Mouse (Mus musculus) right cerebral cortex, postnatal 25 days (tissue): ENCODE measurements around the gene Tmem202.
A peak's percentile ranks its signal among the peaks of the same experiment; 100 is the strongest.

Source experiments
- DNase-seq: peaks from one replicate; pipeline ENCODE4 v3.0.0; 2022

Tmem202 gene

DNA sequence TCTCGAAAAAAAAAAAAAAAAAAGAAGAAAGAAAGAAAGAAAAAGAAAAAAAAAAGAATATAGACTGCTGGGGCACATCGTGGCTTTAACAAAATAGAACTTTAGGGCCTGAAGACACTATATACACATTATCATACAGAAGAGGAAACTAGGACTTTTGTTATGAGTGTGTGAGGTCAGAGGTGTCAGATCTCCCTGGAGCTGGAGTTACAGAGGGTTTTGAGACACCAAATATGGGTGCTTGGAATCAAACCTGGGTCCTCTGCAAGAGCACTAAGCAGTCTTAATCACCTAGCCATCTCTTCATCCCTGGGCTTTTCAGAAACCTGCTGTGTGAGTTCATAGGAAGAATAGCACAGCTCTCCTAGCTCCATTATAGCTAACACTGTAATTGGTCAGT is 6.2 kb downstream of the Tmem202 start:
- no peak for DNase-seq

DNA sequence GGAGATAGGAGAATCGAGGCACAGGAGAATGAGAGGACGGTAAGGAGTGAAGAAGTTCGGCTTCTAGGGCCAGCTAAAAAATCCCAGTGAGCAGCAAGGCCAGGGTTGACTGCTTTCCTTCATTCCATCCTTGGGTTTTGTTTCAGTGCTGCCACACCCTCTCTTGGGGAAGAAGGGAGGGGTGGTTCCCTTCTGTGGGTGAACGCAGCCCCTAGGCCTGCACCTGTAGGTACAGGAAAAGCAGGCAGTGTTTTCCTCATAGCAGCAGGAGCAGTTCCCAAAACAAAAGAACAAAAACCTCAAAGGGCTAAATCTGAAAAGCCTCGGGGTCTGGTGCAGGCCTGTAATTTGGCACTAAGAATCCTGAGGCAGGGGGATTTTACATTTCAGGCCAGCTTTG is 8.0 kb downstream of the Tmem202 start:
- DNase-seq: no peak

DNA sequence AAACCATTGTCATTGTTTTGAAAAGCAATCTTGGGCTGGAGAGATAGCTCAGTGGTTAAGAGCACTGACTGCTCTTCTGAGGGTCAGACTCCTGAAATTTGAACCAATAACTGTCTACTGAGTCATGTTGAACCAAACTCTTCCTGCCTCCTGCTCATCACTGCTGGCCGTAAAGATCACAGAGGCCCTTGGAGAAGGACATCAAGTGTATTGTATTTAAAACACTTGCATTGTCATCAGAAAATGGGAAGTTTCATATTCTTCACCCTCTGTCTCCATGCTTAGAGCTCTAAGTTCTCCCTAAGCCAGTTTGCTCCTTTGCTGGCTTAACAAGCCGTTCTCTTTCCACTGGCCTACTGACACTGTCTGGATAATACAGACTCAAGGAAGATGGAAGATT is 11.4 kb downstream of the Tmem202 start:
- no peak for DNase-seq

DNA sequence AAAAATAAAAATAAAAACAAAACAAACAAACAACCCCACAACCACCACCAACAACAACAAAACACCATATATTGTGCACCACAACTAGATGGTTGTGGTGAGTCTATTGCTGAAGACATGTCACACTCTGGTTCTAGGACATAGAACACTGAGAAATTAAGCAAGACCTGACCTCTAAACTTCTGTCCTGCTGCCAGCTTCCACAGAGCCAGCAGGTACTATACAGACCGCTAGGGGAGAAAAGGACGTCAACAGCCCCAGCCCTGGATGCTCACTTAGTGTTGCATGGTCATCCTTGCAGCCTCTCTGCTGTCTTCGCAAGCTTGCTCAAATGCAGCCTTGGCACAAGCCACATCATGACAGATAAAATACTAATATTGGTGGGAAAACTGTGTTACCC is 12.1 kb downstream of the Tmem202 start:
- no peak for DNase-seq

DNA sequence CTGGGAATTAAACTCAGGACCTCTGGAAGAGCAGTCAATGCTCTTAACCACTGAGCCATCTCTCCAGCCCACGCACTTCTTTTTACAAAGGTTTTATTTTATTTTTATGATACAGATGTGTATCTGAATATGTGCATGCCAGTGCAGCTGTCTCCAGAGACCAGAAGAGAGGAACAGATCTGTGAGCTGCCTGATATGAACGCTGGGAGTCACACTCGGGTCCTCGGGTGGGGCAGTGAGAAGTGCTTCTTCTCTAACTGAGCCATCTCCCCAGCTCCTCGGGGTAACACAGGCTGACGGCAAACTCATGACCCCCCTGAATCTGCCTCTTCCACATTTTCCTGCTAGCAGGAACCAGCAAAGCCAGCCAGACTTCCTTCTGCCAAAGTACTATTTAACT is 12.9 kb downstream of the Tmem202 start:
- DNase-seq: no peak

DNA sequence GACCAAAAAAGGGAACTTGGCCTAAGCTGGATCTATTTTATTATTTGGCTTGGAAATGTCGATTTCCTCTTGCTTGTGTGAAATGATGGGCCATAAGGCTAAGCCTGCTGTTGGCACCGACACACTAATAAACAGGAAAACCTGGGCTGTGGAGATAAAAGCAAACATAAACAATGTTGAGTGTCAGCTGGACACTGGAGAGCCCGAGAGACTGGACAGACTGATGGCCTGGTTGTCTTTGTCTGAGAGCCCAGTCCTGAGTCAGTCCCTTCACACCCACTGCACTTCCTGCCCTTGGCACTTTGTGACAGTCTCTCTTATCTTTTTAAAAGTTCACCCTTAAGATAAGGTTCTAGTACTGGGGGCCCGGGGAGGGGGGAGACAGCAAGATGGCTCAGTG is 16.7 kb downstream of the Tmem202 start:
- DNase-seq: no peak

DNA sequence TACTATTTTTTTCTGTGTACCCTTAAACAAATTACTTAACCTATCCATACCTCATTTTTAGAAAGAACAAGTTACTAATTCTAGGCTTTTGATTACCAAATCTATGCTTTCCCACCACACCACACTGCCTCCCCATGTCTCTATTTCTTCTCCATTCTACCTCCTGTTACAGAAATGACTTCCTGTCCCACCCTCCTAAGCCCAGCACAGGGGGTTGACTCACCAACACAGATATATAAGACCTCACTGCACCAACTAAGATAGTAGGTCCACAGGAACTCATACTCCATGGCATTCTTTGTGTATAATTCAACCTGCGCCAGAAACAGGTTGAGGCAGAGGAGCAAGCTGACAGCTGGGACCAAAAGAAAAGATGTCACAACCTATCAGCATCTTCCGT is 20.3 kb downstream of the Tmem202 start:
- no peak for DNase-seq

DNA sequence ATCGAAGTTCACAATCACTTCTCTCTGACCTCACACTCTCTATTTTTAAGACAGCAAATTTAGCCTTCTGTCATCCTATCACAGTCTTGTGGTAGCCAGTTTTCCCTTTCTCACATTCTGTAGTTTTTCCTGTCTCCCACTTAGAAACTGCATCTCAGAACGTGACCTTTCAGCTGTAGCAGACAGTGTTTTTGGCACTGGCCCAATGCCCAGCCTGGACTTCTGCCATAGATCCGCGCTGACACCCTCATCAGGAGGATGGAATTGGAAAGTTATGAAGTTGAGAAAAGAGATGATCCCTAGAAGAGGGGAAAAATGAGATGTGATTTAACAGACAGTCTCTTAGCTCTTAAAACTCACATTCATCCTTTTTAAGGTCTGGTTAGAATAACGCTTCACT is 20.7 kb downstream of the Tmem202 start:
- no peak for DNase-seq

DNA sequence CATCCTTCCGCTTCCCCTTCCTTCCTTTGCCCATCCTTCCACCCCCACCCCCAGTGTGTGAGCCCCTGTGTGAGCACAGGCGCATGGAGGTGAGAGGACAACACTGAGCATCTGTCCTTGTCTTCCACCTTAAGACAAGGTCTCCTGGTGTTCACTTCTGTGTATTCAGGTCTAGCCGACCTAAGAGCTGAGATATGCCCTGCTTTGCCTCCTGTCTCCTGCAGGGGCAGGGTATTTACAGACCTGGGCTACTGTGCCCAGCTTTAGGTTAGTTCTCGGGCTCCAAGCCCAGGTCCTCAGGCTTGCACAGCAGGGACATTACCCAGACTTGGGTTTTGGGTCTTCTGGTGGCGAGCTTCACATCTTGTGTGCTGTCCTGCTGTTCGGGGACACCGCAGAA is 22.5 kb downstream of the Tmem202 start:
- no peak for DNase-seq

DNA sequence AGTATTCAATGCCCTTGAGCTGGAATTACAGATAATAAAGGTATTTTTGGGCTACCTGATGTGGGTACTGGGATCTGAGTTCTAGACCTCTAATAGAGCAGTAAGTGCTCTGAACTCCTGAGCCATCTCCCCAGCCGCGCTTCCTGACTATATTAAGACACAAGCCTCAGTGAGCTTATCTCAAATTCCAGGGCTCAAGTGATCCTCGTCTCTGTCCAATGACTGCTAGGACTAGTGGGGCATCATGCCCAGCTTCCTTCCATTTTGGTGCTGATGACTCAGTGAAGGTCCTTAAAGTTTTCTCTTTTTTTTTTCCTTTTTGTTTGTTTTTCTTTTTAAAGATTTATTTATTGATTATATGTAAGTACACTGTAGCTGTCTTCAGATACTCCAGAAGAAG is 24.6 kb downstream of the Tmem202 start:
- no peak for DNase-seq

DNA sequence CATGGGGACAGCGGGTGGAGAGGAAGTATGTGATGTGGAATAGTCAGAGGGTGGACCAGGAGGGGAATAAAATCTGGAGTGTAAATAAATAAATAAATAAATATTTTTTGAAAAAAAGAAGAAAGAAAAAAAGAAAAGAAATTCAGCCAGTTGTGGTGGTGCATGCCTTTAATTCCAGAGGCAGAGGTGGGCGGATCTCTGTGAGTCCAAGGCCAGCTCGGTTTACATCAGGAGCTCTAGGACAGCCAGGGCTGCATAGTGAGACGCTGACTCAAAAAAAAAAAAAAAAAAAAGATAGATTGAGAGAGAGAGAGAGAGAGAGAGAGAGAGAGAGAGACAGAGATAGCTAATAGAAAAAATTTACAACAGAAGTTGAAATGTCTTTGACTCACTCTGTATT is 27.3 kb downstream of the Tmem202 start:
- DNase-seq: no peak

DNA sequence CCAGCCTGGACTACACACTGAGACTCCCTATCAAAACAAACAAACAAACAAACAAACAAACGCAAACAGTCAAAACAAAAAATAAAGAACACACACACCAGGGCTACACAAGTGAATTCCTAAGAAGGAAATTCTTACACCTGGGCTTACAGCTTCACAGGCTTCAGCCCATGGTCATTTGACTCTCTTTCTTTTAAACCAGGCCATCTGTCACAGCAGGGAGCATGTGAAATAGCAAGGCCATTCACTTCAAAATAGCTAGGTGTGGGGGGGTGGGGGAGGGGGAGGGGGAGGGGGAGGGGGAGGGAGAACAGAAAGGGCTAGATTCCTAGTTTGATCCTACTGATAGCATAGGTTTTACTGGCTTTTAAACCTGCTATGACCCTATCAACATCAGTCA is 31.5 kb downstream of the Tmem202 start:
- DNase-seq: no peak

DNA sequence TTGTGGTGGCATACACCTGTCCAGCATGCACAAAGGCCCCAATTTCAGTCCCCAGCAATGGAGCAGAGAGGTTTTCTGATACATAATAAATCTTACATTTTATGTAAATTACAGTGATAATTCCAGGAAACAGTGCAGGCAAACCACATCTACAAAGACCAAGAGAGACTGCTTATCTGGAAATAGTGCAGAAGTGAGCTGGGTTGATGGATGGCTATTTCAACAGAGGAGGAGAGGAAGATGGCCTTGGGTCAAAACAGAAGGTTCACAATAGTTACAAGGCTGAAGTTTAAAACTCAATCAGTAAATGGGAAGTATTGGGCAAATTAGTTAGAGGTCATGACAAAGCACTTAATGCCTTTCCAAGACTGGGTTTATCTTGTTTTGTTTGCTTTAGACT is 52.3 kb downstream of the Tmem202 start:
- DNase-seq: no peak

DNA sequence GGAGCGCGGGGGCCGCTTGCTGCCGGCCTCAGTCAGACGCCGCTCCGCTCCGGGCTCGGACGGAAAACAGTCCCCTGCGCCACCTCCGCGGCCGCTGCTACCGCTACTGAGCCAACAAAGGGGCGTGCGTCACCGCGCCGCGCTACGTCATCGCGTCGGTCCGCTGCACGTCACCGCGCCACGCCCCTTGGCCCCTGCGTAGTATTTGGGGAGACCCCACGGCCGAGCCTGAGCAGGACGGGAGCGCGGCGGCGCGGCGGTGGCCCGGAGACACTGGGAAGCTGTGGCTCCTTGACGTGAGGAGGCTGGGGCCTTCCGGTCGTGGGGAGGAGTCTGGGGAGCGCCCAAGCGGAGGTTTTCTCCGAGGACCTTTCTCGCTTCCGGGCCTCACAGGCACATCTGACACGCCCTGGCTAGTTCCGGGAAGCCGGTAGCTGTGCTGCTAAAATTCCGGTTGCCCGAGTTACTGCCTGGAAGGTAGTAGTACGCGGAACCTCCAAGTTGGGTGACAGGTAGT is 53.0 kb downstream of the Tmem202 start, which contains the start of gene Arih1:
Gene Arih1 (minus strand): TSS at position 70 of the 517 bp plus-strand sequence.
- DNase-seq: peak; percentile 99

DNA sequence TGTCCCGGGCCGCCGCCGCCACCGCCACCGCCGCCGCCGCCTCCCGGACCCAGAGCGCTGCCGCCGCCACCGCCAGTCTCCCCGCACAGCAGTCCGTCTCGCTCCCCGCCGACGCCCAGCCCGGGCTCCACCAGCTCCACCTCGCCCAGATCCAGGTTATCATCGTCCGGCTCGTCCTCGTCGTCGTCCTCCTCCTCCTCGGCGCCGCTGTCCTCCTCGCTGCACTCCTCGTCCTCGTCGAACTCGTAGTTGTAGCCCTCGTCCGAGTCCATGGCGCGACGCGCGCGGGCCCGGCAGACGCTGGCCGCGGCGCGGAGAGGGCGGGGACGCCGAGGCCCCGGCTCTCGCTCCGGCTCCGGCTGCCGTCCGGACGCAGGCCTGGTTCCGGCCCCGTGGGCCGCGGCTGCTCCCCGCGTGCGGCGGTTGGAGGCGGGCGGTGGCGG is 53.5 kb downstream of the Tmem202 start:
- no peak for DNase-seq

DNA sequence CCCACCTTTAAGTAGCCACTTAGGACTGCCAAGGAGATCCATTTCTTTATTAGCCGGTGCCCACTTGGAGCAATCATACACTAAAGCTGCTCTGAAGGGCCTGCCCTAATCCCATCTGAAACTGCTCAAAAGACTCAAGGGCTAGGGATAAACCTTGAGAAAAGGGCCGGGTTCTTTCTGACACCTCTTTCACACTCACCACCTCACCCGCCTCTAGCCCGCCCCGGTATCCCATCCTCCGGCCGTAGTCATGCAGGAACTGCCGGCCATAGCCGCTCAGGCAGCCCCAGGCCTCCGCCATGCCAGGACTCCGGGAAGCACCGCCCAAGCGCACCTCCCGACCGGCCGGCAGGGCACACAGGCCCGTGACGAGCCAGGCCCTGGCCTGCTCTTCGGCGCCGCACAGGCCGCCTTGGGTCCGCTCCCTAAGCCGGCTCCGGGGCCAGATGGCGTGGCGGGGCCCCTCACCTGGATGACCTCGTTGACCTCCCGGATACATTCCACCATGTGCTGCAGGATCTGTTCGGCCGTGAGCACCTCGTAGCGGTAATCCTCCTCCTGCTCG is 54.1 kb downstream of the Tmem202 start:
- DNase-seq: peak; percentile 55

DNA sequence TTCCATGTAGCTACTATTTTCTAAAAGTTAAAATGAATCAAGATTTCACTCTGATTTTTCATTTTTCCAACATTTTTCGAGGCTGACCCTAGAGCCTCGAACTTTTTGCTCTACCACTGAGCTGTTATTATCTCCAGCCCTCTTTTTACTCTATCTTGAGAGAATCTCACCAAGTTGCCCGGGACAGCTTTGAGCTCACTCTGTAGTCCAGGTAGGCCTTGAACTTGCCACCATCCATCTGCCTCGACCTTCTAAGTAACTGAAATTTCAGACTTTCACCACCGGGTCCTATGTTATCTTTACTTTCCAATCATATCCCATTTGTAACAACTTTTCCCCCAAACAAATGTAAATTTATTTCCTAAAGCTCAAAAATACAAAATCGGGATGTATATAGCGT is 54.9 kb downstream of the Tmem202 start:
- DNase-seq: no peak

DNA sequence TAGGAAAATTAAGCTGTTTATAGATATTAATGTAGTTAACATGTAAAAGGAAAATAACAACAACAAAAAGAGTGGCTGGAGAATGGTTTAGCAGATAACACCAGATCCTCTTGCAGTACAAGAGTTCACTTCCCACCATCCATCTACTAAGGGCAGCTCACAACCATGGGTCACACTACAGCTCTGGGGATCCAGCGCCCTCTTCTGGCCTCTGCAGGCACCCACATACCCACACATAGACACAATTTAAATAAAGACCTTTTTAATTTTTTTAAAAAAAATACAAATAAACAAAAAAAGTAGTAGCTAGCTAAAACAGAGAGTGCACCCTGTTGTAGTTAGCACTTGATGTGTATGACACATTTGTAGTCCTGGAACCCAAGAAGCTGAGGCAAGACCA is 57.2 kb downstream of the Tmem202 start:
- no peak for DNase-seq

DNA sequence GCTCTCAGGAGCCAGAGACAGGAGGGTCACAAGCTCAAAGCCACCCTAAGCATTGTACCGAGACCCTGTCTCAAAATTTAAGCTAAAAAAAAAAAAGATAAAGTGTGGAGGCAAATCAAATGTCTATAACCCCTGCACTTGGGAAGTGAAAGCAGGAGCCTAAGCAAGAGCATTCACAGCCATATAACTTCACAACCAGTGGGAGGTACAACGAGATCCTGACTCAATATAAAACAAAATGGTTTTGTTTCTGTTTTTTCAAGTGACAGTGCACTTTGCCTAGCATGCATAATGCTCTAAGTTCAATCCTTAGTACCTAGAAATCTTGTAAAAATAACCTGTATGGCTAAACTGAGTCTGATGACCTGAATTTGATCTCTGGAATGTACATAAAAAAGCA is 63.0 kb downstream of the Tmem202 start:
- no peak for DNase-seq

DNA sequence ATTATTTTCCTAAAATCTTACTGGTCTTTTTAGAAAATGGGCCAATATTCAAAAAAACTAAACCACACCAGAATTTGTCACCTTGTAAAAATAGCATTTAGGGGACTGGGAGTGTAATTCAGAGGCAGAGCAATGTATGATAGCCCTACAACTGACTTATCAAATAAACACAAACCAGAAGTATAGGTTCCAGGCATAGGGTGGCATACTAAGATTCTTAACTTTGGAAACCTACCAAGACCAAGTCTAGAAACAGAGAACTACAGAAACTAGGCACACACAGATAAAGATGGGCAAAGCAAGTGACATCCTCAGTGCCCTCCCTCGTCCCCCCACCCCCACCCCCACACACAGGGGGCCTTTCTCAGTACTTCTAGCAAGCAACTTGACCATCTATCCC is 64.8 kb downstream of the Tmem202 start:
- no peak for DNase-seq

DNA sequence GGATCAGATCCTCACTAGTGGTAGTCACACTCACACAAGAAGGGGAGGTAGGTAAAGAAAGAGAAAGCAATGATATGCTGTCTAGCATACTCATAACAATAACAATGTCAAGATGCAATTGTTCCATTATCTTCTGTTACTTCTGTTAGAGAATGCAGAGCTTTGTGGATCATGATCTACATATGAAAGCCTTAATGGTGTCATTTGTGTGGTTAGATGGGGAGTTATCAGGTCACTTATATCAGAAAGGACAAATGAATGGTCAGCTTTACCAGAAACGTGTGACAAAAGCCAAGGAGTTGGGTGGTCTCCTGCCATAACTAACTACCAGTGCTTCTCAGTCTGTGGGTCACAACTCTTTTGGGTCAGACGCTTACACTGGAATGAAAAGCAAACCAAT is 66.5 kb downstream of the Tmem202 start:
- no peak for DNase-seq

DNA sequence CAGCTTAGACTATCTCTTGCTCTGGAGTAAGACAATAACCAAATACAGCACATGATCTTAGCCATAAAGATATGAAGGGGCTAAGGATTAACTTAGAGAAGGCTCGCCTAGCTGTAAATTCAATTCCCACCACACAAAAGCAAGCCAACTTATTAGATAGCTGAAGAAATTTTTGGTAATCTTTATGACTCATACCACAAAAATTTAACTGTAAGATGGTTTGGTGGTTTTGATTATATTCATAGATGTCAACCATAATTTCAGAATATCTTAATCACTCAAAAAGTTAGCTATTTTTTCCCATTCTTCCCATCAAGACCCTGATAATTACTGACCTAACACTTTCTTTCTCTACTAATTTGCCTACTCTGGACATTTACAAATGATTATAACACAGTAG is 70.2 kb downstream of the Tmem202 start:
- no peak for DNase-seq
